Mouse (Mus musculus): ENCODE results near the gene Pln. TPM values are rescaled to one million over a fixed set of nuclear protein-coding genes. Genes with fewer than 3 reads are reported as not detected.

Pln gene
- polyA plus RNA-seq, 1 experiment, result 5.5 TPM

DNA sequence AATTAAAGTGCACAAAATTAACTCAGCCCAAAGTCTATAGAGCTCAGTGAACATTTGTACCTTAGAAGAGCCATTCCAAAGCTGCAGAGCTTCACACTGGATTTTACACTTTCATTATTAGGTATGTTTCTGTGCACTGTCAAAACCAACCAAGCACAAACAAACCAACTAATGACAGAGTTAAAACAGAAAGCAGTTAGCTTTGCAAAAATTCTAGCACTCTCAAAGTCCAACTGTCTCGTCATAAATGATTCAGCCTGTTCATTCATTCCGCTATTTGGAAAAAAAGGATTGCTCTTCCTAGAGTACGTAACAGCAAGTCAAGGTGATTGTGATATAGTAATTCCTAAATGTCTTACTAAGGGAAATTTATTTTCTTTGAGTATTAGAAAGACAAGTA lies 21.5 kb downstream of the Pln start:
- Histone ChIP-seq H3K36me3 (ENCODE audit: control insufficient read depth, insufficient read depth, low read length) (0 out of 2 replicates have a peak, but pooled peaks cover 2% of the 10 kb centered on the region), H3K4me3 (ENCODE audit: insufficient read depth, low read depth, low read length) (no peak overlapping the region), H3K4me1 (ENCODE audit: control insufficient read depth, insufficient read depth, low read length) (0 out of 2 replicates have a peak, but pooled peaks cover 2% of the 10 kb centered on the region), H3K27me3 (replicated peaks; ENCODE audit: control insufficient read depth, insufficient read depth, low read length) (no peaks in the 10 kb centered on the region), H3K27ac (ENCODE audit: insufficient read depth, low read depth, low read length) (no peak overlapping the region)
- WGBS, result 48% methylated on average over 3 of the region's 3 CpGs
- DNase-seq, result peak; percentile 69
- TF ChIP-seq POLR2A (IDR thresholded peaks at IDR 0.05; ENCODE audit: low read depth, low read length) (no peak), CTCF (conservative IDR thresholded peaks at IDR 0.05; ENCODE audit: insufficient read depth, insufficient read length, low read depth, low read length) (no peak)

DNA sequence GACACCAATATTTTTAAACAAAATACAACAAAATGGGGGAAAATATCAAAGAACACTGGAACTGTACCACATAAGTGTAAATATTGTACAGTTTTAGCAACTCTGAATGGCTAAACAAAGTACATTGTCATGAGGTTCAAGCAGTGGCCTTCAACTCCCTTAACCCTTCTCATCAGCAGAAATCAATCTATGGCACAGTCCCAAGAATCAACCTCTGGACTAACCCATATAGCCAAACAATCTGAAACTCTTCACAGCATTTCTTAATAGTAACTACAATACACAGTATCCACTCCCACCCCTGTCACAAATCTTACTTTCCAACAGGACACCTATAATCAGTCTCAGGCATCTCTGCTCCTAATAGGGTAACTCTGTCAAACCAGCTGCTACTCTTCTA lies 26.8 kb downstream of the Pln start:
- no peak for DNase-seq
- no peaks in the 10 kb centered on the region for H3K27me3 ChIP-seq (replicated peaks; ENCODE audit: control insufficient read depth, insufficient read depth, low read length)
- TF ChIP-seq CTCF (conservative IDR thresholded peaks at IDR 0.05; ENCODE audit: insufficient read depth, insufficient read length, low read depth, low read length) (no peak), POLR2A (IDR thresholded peaks at IDR 0.05; ENCODE audit: low read depth, low read length) (no peak)
- no peak overlapping the region for H3K27ac ChIP-seq (ENCODE audit: insufficient read depth, low read depth, low read length)
- H3K36me3 ChIP-seq (ENCODE audit: control insufficient read depth, insufficient read depth, low read length), result no peaks in the 10 kb centered on the region
- H3K4me1 ChIP-seq (ENCODE audit: control insufficient read depth, insufficient read depth, low read length), result 0 out of 2 replicates have a peak, but pooled peaks cover 2% of the 10 kb centered on the region
- H3K4me3 ChIP-seq (ENCODE audit: insufficient read depth, low read depth, low read length), result no peak overlapping the region

GRCm38 (mm10) chr10:53367265-53367664 lies 29.8 kb downstream of the Pln start:
- TF ChIP-seq POLR2A (IDR thresholded peaks at IDR 0.05; ENCODE audit: low read depth, low read length) (no peak), CTCF (conservative IDR thresholded peaks at IDR 0.05; ENCODE audit: insufficient read depth, insufficient read length, low read depth, low read length) (no peak)
- no peak overlapping the region for H3K27ac ChIP-seq (ENCODE audit: insufficient read depth, low read depth, low read length)
- WGBS, result 100% methylated on average over 2 of the region's 2 CpGs
- H3K36me3 ChIP-seq (ENCODE audit: control insufficient read depth, insufficient read depth, low read length), result no peaks in the 10 kb centered on the region
- H3K4me3 ChIP-seq (ENCODE audit: insufficient read depth, low read depth, low read length), result no peak overlapping the region
- H3K4me1 ChIP-seq (ENCODE audit: control insufficient read depth, insufficient read depth, low read length), result no peaks in the 10 kb centered on the region
- no peaks in the 10 kb centered on the region for H3K27me3 ChIP-seq (replicated peaks; ENCODE audit: control insufficient read depth, insufficient read depth, low read length)
- no peak for DNase-seq

DNA sequence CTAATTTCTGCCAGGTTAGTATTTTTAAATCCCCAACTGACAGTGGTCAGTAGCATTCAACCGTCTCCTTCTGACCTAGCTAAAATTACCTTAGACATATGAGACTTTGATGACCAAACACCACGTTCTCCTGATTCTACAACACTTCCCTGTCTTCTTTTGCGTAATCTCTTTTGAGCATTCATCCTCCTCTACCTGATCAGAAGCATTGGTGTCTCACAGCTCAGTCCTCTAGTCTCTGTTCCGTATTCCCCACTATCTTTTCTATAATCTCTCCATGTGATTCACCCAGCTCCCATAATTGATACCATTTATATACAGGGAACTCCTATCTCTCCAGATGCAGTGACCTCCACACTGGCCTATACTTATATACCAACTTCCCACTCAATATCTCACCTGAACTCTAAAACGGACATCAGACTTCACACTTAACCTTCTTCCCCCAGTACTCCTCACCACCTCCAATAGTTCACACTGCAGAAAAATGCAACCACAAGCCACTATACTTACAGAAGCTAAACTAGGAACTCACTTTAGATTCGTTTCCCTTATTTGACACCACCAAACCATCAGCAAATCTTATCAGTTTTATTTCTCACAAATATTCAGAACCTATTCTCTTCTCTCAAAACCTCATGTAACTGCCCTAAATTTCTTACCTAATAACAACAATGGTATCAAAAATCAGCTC lies 36.6 kb downstream of the Pln start:
- TF ChIP-seq POLR2A (IDR thresholded peaks at IDR 0.05; ENCODE audit: low read depth, low read length) (no peak), CTCF (conservative IDR thresholded peaks at IDR 0.05; ENCODE audit: insufficient read depth, insufficient read length, low read depth, low read length) (no peak)
- WGBS, result 79% methylated on average over 6 of the region's 6 CpGs
- no peaks in the 10 kb centered on the region for H3K36me3 ChIP-seq (ENCODE audit: control insufficient read depth, insufficient read depth, low read length)
- H3K27me3 ChIP-seq (replicated peaks; ENCODE audit: control insufficient read depth, insufficient read depth, low read length), result no peaks in the 10 kb centered on the region
- H3K4me1 ChIP-seq (ENCODE audit: control insufficient read depth, insufficient read depth, low read length), result 0 out of 2 replicates have a peak, but pooled peaks cover 3% of the 10 kb centered on the region
- H3K4me3 ChIP-seq (ENCODE audit: insufficient read depth, low read depth, low read length), result no peak overlapping the region
- no peak for DNase-seq
- H3K27ac ChIP-seq (ENCODE audit: insufficient read depth, low read depth, low read length), result no peak overlapping the region

DNA sequence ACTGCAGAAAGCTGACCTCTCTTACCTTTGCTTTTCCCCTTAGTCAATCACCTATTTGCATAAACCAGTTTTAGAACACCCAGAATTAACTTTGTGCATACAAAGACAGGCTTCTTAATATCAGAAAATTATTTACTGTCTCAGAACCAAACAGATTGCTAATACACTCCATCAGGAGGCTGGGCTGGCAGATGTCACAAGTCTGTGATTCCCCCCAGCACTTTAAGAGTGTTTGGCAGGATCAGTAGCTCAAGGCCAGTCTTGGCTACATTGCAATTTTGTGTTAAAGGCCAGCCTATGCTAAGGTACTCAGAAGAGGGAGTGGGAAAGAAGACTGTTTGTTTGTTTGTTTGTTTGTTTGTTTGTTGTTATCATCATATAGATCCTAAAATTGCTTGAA lies 39.6 kb downstream of the Pln start:
- TF ChIP-seq POLR2A (IDR thresholded peaks at IDR 0.05; ENCODE audit: low read depth, low read length) (no peak), CTCF (conservative IDR thresholded peaks at IDR 0.05; ENCODE audit: insufficient read depth, insufficient read length, low read depth, low read length) (no peak)
- peaks cover 8% of the 10 kb centered on the region; the same call in 1 of the 2 replicates for H3K4me1 ChIP-seq (ENCODE audit: control insufficient read depth, insufficient read depth, low read length)
- no peaks in the 10 kb centered on the region for H3K27me3 ChIP-seq (replicated peaks; ENCODE audit: control insufficient read depth, insufficient read depth, low read length)
- no peak overlapping the region for H3K27ac ChIP-seq (ENCODE audit: insufficient read depth, low read depth, low read length)
- DNase-seq, result no peak
- no peak overlapping the region for H3K4me3 ChIP-seq (ENCODE audit: insufficient read depth, low read depth, low read length)
- H3K36me3 ChIP-seq (ENCODE audit: control insufficient read depth, insufficient read depth, low read length), result no peaks in the 10 kb centered on the region

DNA sequence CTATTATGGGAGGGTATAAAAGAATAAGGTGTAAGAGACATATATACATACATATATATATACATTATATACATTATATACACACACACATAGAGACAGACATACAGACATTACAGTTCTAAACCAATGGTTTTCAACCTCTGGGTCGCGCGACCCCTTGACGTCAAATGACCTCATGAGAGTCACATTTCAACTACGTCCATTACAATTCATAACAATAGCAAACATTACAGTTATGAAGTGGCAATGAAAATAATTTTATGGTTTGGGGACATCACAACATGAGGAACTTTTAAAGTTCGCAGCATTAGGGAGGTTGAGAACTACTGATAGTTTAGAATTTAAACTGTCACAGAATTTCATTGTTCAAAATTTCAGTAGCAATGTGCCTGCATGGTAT lies 40.8 kb downstream of the Pln start:
- DNase-seq, result no peak
- TF ChIP-seq POLR2A (IDR thresholded peaks at IDR 0.05; ENCODE audit: low read depth, low read length), result no peak
- 68% methylated on average over 6 of the region's 6 CpGs for WGBS
- Histone ChIP-seq H3K36me3 (ENCODE audit: control insufficient read depth, insufficient read depth, low read length) (no peaks in the 10 kb centered on the region), H3K27ac (ENCODE audit: insufficient read depth, low read depth, low read length) (no peak overlapping the region), H3K4me3 (ENCODE audit: insufficient read depth, low read depth, low read length) (no peak overlapping the region; the same call in 1 of the 2 replicates), H3K4me1 (ENCODE audit: control insufficient read depth, insufficient read depth, low read length) (peaks cover 13% of the 10 kb centered on the region; the same call in 1 of the 2 replicates), H3K27me3 (replicated peaks; ENCODE audit: control insufficient read depth, insufficient read depth, low read length) (no peaks in the 10 kb centered on the region)

- DNase-seq, result no peak
- Histone ChIP-seq H3K27me3 (replicated peaks; ENCODE audit: control insufficient read depth, insufficient read depth, low read length) (no peaks in the 10 kb centered on the region), H3K4me3 (ENCODE audit: insufficient read depth, low read depth, low read length) (peak overlapping the region; percentile 97), H3K36me3 (ENCODE audit: control insufficient read depth, insufficient read depth, low read length) (no peaks in the 10 kb centered on the region), H3K27ac (ENCODE audit: insufficient read depth, low read depth, low read length) (peak overlapping the region; percentile 90), H3K4me1 (ENCODE audit: control insufficient read depth, insufficient read depth, low read length) (peaks cover 13% of the 10 kb centered on the region; the same call in 1 of the 2 replicates)
- TF ChIP-seq POLR2A (IDR thresholded peaks at IDR 0.05; ENCODE audit: low read depth, low read length) (no peak), CTCF (conservative IDR thresholded peaks at IDR 0.05; ENCODE audit: insufficient read depth, insufficient read length, low read depth, low read length) (no peak)
- WGBS, result 1% methylated on average over 59 of the region's 59 CpGs
Measured at GRCm38 (mm10) chr10:53378981-53379708, 41.7 kb downstream of the Pln start.

Measured in kidney, adult 2 months (tissue).